Mouse (Mus musculus) C2C12 (cell line): ENCODE measurements around the gene Fxyd5. TPM values are rescaled to one million over a fixed set of nuclear protein-coding genes. Genes with fewer than 3 reads are reported as not detected.

Source experiments
- H3K27me3 ChIP-seq: one replicate; pipeline ENCODE4 v1.6.1; 2011; ENCODE audit not compliant: control insufficient read depth, insufficient read depth, insufficient read length
- H3K36me3 ChIP-seq: one replicate; pipeline ENCODE4 v1.6.1; 2011; ENCODE audit not compliant: control insufficient read depth, insufficient read depth
- H3K4me3 ChIP-seq: one replicate; pipeline ENCODE4 v1.5.1; 2011; ENCODE audit warnings: mild to moderate bottlenecking, control low read depth; ENCODE audit not compliant: poor library complexity, insufficient read depth, severe bottlenecking
- H3K79me2 ChIP-seq: one replicate; pipeline ENCODE4 v1.6.1; 2011; ENCODE audit not compliant: control insufficient read depth, insufficient read depth
- H3K79me3 ChIP-seq: one replicate; pipeline ENCODE4 v1.6.1; 2011; ENCODE audit warnings: low read depth, control low read depth
- H3ac ChIP-seq: one replicate; pipeline ENCODE3; 2011; ENCODE audit warnings: low read depth; ENCODE audit not compliant: control insufficient read depth, insufficient read length
- CEBPB ChIP-seq: IDR thresholded peaks from one replicate; pipeline ENCODE4 v1.6.1; 2011; ENCODE audit warnings: low read depth, mild to moderate bottlenecking, control low read depth, moderate library complexity
- CTCF ChIP-seq: IDR thresholded peaks from one replicate; pipeline ENCODE4 v1.5.1; 2011; ENCODE audit not compliant: control insufficient read depth, insufficient read depth, insufficient read length
- FOSL1 ChIP-seq: IDR thresholded peaks from one replicate; pipeline ENCODE4 v1.8.0; 2011; ENCODE audit warnings: mild to moderate bottlenecking, low read length; ENCODE audit not compliant: poor library complexity, insufficient read depth, severe bottlenecking
- MAX ChIP-seq: IDR thresholded peaks from one replicate; pipeline ENCODE4 v1.6.1; 2011; ENCODE audit warnings: mild to moderate bottlenecking, control low read depth
- MYOD1 ChIP-seq: IDR thresholded peaks from one replicate; pipeline ENCODE4 v1.6.1; 2011; ENCODE audit warnings: low read depth; ENCODE audit not compliant: control insufficient read depth, insufficient read length
- MYOG ChIP-seq: IDR thresholded peaks from one replicate; pipeline ENCODE4 v1.6.1; 2011; ENCODE audit not compliant: control insufficient read depth, insufficient read length; ENCODE audit errors: extremely low read depth
- USF1 ChIP-seq: IDR thresholded peaks from one replicate; pipeline ENCODE4 v1.6.1; 2011; ENCODE audit warnings: low read depth, mild to moderate bottlenecking, control low read depth, moderate library complexity
- polyA plus RNA-seq: library from polyadenylated mRNA; unstranded; fragments of >200 nt; fragmentation: generic; extraction: Trizol; gene quantifications from one replicate; pipeline ENCODE4 v1.2.1, GENCODE M21; 2012; ENCODE audit warnings: missing spikeins

Fxyd5 gene
- polyA plus RNA-seq, 1 experiment = 103 TPM

DNA sequence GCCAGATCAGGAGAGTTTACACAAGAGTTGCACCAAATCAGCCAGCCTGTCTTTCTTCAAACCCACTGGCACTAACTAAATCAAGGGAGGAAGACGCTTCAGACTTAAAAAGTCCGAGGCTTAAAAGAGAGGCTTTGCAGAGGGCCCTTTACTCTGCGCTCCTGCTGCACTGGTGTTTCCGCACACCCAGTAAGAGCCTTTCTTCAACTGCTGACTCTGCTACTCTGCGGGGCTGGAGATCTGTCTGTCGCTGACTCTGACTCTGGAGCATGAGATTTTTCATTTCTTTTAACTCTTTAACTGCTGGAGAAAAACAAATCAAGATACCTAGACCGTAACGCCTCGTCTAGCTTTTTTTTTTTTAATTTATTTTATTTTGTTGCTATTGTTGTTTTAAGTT lies 41.9 kb upstream of the Fxyd5 start:
- no peaks in the 10 kb centered on the region for H3K36me3 ChIP-seq
- no peak overlapping the region for H3K4me3 ChIP-seq
- H3ac ChIP-seq = no peak overlapping the region
- H3K27me3 ChIP-seq = no peaks in the 10 kb centered on the region
- TF ChIP-seq USF1 = no peak
- no peak for TF ChIP-seq CTCF
- TF ChIP-seq MYOG = no peak
- no peak for TF ChIP-seq CEBPB
- no peak for TF ChIP-seq FOSL1
- TF ChIP-seq MYOD1 = no peak
- TF ChIP-seq MAX = no peak
- no peaks in the 10 kb centered on the region for H3K79me2 ChIP-seq
- no peaks in the 10 kb centered on the region for H3K79me3 ChIP-seq

GRCm38 (mm10) chr7:31082831-31083588 lies 40.7 kb upstream of the Fxyd5 start:
- no peaks in the 10 kb centered on the region for H3K27me3 ChIP-seq
- no peaks in the 10 kb centered on the region for H3K79me3 ChIP-seq
- no peak for TF ChIP-seq USF1
- no peak for TF ChIP-seq FOSL1
- TF ChIP-seq CTCF = no peak
- no peak for TF ChIP-seq MYOD1
- TF ChIP-seq CEBPB = no peak
- no peak for TF ChIP-seq MAX
- no peak for TF ChIP-seq MYOG
- H3K4me3 ChIP-seq = no peak overlapping the region
- H3K79me2 ChIP-seq = no peaks in the 10 kb centered on the region
- H3K36me3 ChIP-seq = no peaks in the 10 kb centered on the region
- no peak overlapping the region for H3ac ChIP-seq

DNA sequence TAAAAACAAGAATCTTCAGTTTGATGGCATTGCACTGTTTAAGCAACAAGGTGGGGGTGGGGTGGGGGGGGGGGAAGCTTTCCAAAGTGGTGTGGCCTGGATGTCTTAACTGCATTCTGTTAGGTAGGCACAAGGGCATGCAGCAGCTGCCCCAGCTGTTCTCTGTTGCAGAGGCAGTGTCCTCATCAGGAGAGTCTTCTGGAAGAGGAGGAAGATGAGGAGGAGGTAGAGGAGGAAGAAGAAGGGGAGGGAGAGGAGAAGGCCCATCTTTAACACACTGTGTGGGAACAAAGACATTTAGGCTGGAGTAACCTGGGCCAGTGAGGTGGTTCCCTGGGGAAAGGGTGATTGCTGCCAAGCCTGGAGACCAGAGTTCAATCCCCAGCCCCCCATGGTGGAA lies 39.8 kb upstream of the Fxyd5 start:
- Histone ChIP-seq H3K36me3 (no peaks in the 10 kb centered on the region), H3K4me3 (no peak overlapping the region)

GRCm38 (mm10) chr7:31081106-31081505 lies 38.8 kb upstream of the Fxyd5 start:
- Histone ChIP-seq H3K79me3 (no peaks in the 10 kb centered on the region), H3ac (no peak overlapping the region), H3K27me3 (peaks cover 5% of the 10 kb centered on the region), H3K36me3 (no peaks in the 10 kb centered on the region), H3K4me3 (no peak overlapping the region), H3K79me2 (no peaks in the 10 kb centered on the region)
- TF ChIP-seq CTCF (no peak), MYOD1 (no peak), CEBPB (no peak), USF1 (no peak), FOSL1 (no peak), MYOG (no peak), MAX (no peak)

More for the DNA sequence above, 39.8 kb upstream of the Fxyd5 start:
- TF ChIP-seq CTCF = no peak
- no peak for TF ChIP-seq CEBPB
- TF ChIP-seq MYOG = no peak
- TF ChIP-seq USF1 = no peak
- no peak for TF ChIP-seq MAX
- TF ChIP-seq MYOD1 = no peak
- no peak for TF ChIP-seq FOSL1
- no peaks in the 10 kb centered on the region for H3K27me3 ChIP-seq
- H3K79me2 ChIP-seq = no peaks in the 10 kb centered on the region
- H3K79me3 ChIP-seq = no peaks in the 10 kb centered on the region
- H3ac ChIP-seq = no peak overlapping the region

DNA sequence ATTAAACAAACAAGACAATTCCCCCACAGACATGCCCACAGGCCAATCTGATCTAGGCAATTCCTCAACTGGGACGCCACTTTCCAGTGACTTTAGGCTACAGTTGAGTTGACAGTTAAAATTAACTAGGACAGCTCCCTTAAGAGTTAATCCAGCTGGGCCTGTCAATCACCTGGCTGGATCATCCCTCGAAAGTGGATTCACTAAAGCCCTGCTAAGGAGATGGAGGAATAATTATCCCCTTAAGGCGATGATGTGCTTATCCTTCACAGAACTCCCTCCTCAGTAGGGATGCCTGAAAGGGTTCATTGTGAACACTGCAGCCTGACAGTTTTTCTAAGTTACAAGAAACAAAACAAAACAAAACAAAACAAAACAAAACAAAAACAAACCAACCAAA lies 38.3 kb upstream of the Fxyd5 start:
- TF ChIP-seq MYOG (no peak), FOSL1 (no peak), CTCF (no peak), USF1 (no peak), MAX (no peak), MYOD1 (no peak), CEBPB (no peak)
- Histone ChIP-seq H3K79me2 (no peaks in the 10 kb centered on the region), H3K79me3 (no peaks in the 10 kb centered on the region), H3K27me3 (peaks cover 9% of the 10 kb centered on the region), H3K36me3 (no peaks in the 10 kb centered on the region), H3K4me3 (no peak overlapping the region), H3ac (no peak overlapping the region)

DNA sequence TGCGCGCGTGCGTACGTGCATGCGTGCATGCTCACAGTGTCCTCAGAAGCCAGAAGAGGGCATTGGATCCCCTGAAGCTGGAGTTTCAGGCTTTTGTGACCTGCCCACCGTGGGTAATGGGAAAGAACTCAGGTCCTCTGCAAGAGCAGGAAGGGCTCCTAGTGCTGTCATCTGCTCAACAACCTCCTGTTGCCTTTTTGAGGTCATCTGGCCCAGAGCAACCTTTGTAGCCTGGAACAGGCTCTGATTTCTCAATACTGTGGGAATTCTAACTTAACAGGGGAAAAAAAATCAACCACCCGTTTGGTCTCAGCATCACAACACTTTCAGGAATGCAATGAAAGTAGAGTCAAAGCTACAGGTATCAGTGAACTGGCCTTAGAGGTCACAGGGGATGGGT lies 37.4 kb upstream of the Fxyd5 start:
- H3K27me3 ChIP-seq = peaks cover 11% of the 10 kb centered on the region
- TF ChIP-seq MAX (no peak), FOSL1 (no peak), MYOG (no peak), MYOD1 (no peak), USF1 (no peak), CTCF (no peak), CEBPB (no peak)
- no peaks in the 10 kb centered on the region for H3K36me3 ChIP-seq
- no peak overlapping the region for H3K4me3 ChIP-seq
- H3ac ChIP-seq = no peak overlapping the region
- no peaks in the 10 kb centered on the region for H3K79me2 ChIP-seq
- H3K79me3 ChIP-seq = no peaks in the 10 kb centered on the region
